Mouse (Mus musculus) lung, postnatal 4 days (tissue): Measurements from ENCODE around the gene Atp1b1.

Experiments used
- DNase-seq, 2 experiments: peaks; one replicate each; pipeline ENCODE4 v3.0.0; 2021

Atp1b1 gene

GRCm38 (mm10) chr1:164436749-164437148 is 21.4 kb downstream of the Atp1b1 start:
- no peak for DNase-seq

- no peak for DNase-seq
Measured at GRCm38 (mm10) chr1:164434049-164434448, 24.1 kb downstream of the Atp1b1 start.

- no peak for DNase-seq
Measured at GRCm38 (mm10) chr1:164432649-164433048, 25.5 kb downstream of the Atp1b1 start.

- DNase-seq, result no peak
Measured at GRCm38 (mm10) chr1:164428644-164429043, 29.5 kb downstream of the Atp1b1 start.

- no peak for DNase-seq
Measured at GRCm38 (mm10) chr1:164427777-164428176, 30.4 kb downstream of the Atp1b1 start.

GRCm38 (mm10) chr1:164426227-164426626 is 31.9 kb downstream of the Atp1b1 start:
- DNase-seq, result no peak

GRCm38 (mm10) chr1:164420623-164421354 is 37.4 kb downstream of the Atp1b1 start:
- no peak for DNase-seq

- DNase-seq, result no peak
Measured at GRCm38 (mm10) chr1:164419401-164419800, 38.8 kb downstream of the Atp1b1 start.

- no peak for DNase-seq
Measured at GRCm38 (mm10) chr1:164418320-164418719, 39.8 kb downstream of the Atp1b1 start.

GRCm38 (mm10) chr1:164417604-164418003 is 40.6 kb downstream of the Atp1b1 start:
- no peak for DNase-seq

GRCm38 (mm10) chr1:164416692-164417394 is 41.3 kb downstream of the Atp1b1 start:
- DNase-seq, result no peak

- DNase-seq, result no peak
Measured at GRCm38 (mm10) chr1:164415347-164415751, 42.8 kb downstream of the Atp1b1 start.

- DNase-seq, result peak in 1 of 2 experiments; percentile 9
Measured at GRCm38 (mm10) chr1:164413608-164414007, 44.5 kb downstream of the Atp1b1 start.

GRCm38 (mm10) chr1:164412906-164413305 is 45.2 kb downstream of the Atp1b1 start:
- no peak for DNase-seq

GRCm38 (mm10) chr1:164411306-164411705 is 46.8 kb downstream of the Atp1b1 start:
- DNase-seq, result no peak

- DNase-seq, result no peak
Measured at GRCm38 (mm10) chr1:164408655-164409054, 49.5 kb downstream of the Atp1b1 start.

GRCm38 (mm10) chr1:164406506-164406905 is 51.6 kb downstream of the Atp1b1 start:
- DNase-seq, result no peak

GRCm38 (mm10) chr1:164405385-164405802 is 52.8 kb downstream of the Atp1b1 start:
- DNase-seq, result no peak

GRCm38 (mm10) chr1:164399578-164399977 is 58.6 kb downstream of the Atp1b1 start:
- DNase-seq, result peak in 1 of 2 experiments; percentile 22

- DNase-seq, result no peak
Measured at GRCm38 (mm10) chr1:164397672-164398071, 60.5 kb downstream of the Atp1b1 start.

- no peak for DNase-seq
Measured at GRCm38 (mm10) chr1:164395131-164395780, 62.9 kb downstream of the Atp1b1 start.

GRCm38 (mm10) chr1:164392176-164392575 is 66.0 kb downstream of the Atp1b1 start:
- no peak for DNase-seq

- no peak for DNase-seq
Measured at GRCm38 (mm10) chr1:164389743-164390142, 68.4 kb downstream of the Atp1b1 start.
